Mouse (Mus musculus): Measurements from ENCODE around the gene Igfl3.

The Igfl3 gene

DNA sequence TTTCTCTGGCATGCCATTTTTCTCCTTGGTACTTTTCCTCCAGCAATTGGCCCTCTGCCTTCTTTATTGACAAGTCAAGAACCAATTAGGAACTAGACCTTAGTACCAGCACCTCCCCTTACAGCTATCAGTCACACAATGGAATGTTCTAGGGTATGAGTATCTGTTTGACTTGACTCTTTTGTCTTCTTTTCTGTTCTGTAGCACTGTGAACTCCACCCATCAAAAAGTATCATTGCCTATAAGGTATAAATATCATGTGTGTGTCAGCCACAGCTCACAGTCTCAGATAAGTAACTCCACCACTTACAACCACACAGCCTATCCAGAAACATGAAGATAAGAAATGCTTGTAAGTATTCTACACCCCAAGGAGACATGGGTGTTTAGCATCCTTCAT lies at the start of gene Igfl3:
Gene Igfl3, plus strand, starts transcription at position 301 of the 400 bp plus-strand sequence.
- DNase-seq (ENCODE audit: low spot score), result no peak

DNA sequence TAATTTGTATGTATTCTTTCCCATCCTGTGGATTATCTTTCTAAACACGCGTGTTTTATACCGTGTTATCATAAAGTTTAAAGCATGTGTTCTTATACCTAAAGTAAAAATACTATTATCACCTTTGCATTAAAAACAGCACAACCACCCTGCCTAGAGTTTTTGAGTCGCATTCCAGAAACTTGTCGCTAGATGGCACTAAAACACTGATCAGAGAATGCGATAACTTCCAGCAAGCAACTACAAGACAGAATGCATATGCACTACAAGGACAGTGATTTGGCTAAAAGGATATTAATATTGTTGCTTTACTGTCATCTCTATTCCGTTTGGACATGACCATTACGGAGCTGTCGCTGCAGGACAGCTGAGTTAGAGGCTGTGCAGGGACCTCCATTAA lies 34.6 kb downstream of the Igfl3 start:
- no peak for DNase-seq (ENCODE audit: low spot score)

DNA sequence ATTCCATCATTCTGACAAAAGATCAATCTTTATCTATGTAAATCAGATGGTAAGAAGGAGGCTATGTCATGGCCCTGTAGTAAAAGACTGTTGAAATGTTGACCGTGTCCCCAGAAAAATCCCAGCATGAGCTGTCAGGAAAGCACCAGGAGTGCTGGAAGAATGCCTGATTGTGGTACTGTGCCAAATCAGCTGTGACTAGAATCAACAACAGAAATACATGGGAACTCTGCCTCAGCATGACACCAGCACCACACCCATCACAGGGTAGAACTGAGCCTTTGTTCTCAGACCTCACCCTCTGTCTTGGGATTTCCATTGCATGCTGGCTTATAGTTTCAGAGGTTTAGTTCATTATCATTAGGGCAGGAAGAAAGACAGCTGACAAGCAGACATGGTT lies 38.4 kb downstream of the Igfl3 start:
- DNase-seq (ENCODE audit: low spot score), result no peak

Data from urinary bladder, postnatal 10 days (tissue).